Mouse (Mus musculus) WW6 (cell line): Measurements from ENCODE around the gene Lgals4.

Experiments
- DNase-seq: peaks from one replicate; pipeline ENCODE4 v3.0.0-alpha.2; 2013; ENCODE audit warnings: low read depth, low spot score

The Lgals4 gene

GRCm38 (mm10) chr7:28808221-28808941 lies 25.3 kb upstream of the Lgals4 start, which contains the start of gene Hnrnpl:
TSS of gene Hnrnpl (plus strand) at chr7:28808541.
- no peak for DNase-seq

- no peak for DNase-seq
Observed at GRCm38 (mm10) chr7:28808957-28809393, 24.7 kb upstream of the Lgals4 start.

GRCm38 (mm10) chr7:28809401-28810089 lies 24.1 kb upstream of the Lgals4 start:
- no peak for DNase-seq

GRCm38 (mm10) chr7:28810107-28811066 lies 23.3 kb upstream of the Lgals4 start:
- peak; percentile 98 for DNase-seq

GRCm38 (mm10) chr7:28811228-28811627 lies 22.4 kb upstream of the Lgals4 start:
- DNase-seq: peak; percentile 75

- no peak for DNase-seq
Observed at GRCm38 (mm10) chr7:28811640-28812275, 21.9 kb upstream of the Lgals4 start.

GRCm38 (mm10) chr7:28812436-28812835 lies 21.2 kb upstream of the Lgals4 start:
- no peak for DNase-seq

- DNase-seq: no peak
Observed at GRCm38 (mm10) chr7:28812949-28813348, 20.7 kb upstream of the Lgals4 start.

- no peak for DNase-seq
Observed at GRCm38 (mm10) chr7:28814306-28815034, 19.2 kb upstream of the Lgals4 start.

- DNase-seq: no peak
Observed at GRCm38 (mm10) chr7:28815230-28815629, 18.4 kb upstream of the Lgals4 start.

GRCm38 (mm10) chr7:28816201-28816600 lies 17.5 kb upstream of the Lgals4 start:
- no peak for DNase-seq

- no peak for DNase-seq
Observed at GRCm38 (mm10) chr7:28816920-28817319, 16.7 kb upstream of the Lgals4 start.

- DNase-seq: no peak
Observed at GRCm38 (mm10) chr7:28817524-28817923, 16.1 kb upstream of the Lgals4 start.

- no peak for DNase-seq
Observed at GRCm38 (mm10) chr7:28817957-28818356, 15.7 kb upstream of the Lgals4 start.

- DNase-seq: no peak
Observed at GRCm38 (mm10) chr7:28818436-28818835, 15.2 kb upstream of the Lgals4 start.

GRCm38 (mm10) chr7:28818861-28819452 lies 14.7 kb upstream of the Lgals4 start:
- DNase-seq: no peak

- no peak for DNase-seq
Observed at GRCm38 (mm10) chr7:28819571-28819970, 14.1 kb upstream of the Lgals4 start.

- no peak for DNase-seq
Observed at GRCm38 (mm10) chr7:28820358-28821260, 13.0 kb upstream of the Lgals4 start.

- DNase-seq: no peak
Observed at GRCm38 (mm10) chr7:28821261-28821831, 12.3 kb upstream of the Lgals4 start.
